Mouse (Mus musculus) midbrain, embryonic 14.5 days (tissue): ENCODE results near the gene Fos. TPM values are rescaled to one million over a fixed set of nuclear protein-coding genes. Genes with fewer than 3 reads are reported as not detected.
A peak's percentile ranks its signal among the peaks of the same experiment; 100 is the strongest.

Source experiments
- ATAC-seq: fragments of 200-750 bp; cut with Nextera tagmentation; 2 replicates; pipeline ENCODE4 v1.8.0; 2017; ENCODE audit warnings: moderate number of reproducible peaks, moderate library complexity; ENCODE audit not compliant: low FRiP score, low TSS enrichment
- DNase-seq: peaks from one replicate; pipeline ENCODE4 v3.0.0-alpha.2; 2015
- H3K27ac ChIP-seq: fragments of 300-500 bp; sonication (generic); replicated peaks from 2 replicates; pipeline ENCODE4 v1.5.1; 2014; ENCODE audit warnings: mild to moderate bottlenecking, low read depth, low read length, moderate library complexity
- H3K27me3 ChIP-seq: fragments of 300-500 bp; sonication (generic); 2 replicates; pipeline ENCODE4 v1.6.1; 2014; ENCODE audit warnings: low read length, control low read depth, mixed read lengths; ENCODE audit not compliant: control insufficient read depth, insufficient read depth
- H3K36me3 ChIP-seq: fragments of 300-500 bp; sonication (generic); 2 replicates; pipeline ENCODE4 v1.6.1; 2014; ENCODE audit warnings: low read length, control low read depth; ENCODE audit not compliant: control insufficient read depth, insufficient read depth
- H3K4me1 ChIP-seq: fragments of 300-500 bp; sonication (generic); 2 replicates; pipeline ENCODE4 v1.6.1; 2014; ENCODE audit warnings: mild to moderate bottlenecking, antibody characterized with exemption, low read length, control low read depth; ENCODE audit not compliant: control insufficient read depth, insufficient read depth
- H3K4me2 ChIP-seq: fragments of 300-500 bp; sonication (generic); 2 replicates; pipeline ENCODE4 v1.6.1; 2014; ENCODE audit warnings: mild to moderate bottlenecking, low read length, moderate library complexity
- H3K4me3 ChIP-seq: fragments of 300-500 bp; sonication (generic); replicated peaks from 2 replicates; pipeline ENCODE4 v1.5.1; 2014; ENCODE audit warnings: low read depth, low read length
- H3K9ac ChIP-seq: fragments of 300-500 bp; sonication (generic); replicated peaks from 2 replicates; pipeline ENCODE4 v1.6.1; 2014; ENCODE audit warnings: mild to moderate bottlenecking, low read length, moderate library complexity
- H3K9me3 ChIP-seq: fragments of 300-500 bp; sonication (generic); 2 replicates; pipeline ENCODE4 v1.6.1; 2016; ENCODE audit warnings: low read length, control low read depth, mixed read lengths; ENCODE audit not compliant: control insufficient read depth
- WGBS: fragments of 180-500 bp; shearing (Covaris S2); extraction: QIAGEN DNeasy Blood & Tissue Kit; methylation state at CpG from one replicate; pipeline ENCODE4 v1.1.7; 2014; 5-methylcytosine and 5-hydroxymethylcytosine counted together
- polyA plus RNA-seq: library from polyadenylated mRNA; unstranded; fragments of >200 nt; fragmentation: Nextera tagmentation; extraction: Ambion mirVana; gene quantifications from 2 replicates; pipeline ENCODE4 v1.2.1, GENCODE M21; 2014

Fos gene
- polyA plus RNA-seq, 1 experiment from 2014 or later = 1.1 TPM

- 71% methylated on average over 10 of the region's 10 CpGs for WGBS
- no peak for DNase-seq
- H3K9me3 ChIP-seq = no peaks in the 10 kb centered on the region
- H3K27me3 ChIP-seq = no peaks in the 10 kb centered on the region
- H3K27ac ChIP-seq = no peak overlapping the region
- no peaks in the 10 kb centered on the region for H3K36me3 ChIP-seq
- ATAC-seq = no peak
- H3K4me3 ChIP-seq = no peak overlapping the region
- H3K4me2 ChIP-seq = no peak overlapping the region
- H3K9ac ChIP-seq = no peak overlapping the region
- 0 out of 2 replicates have a peak, but pooled peaks cover 9% of the 10 kb centered on the region for H3K4me1 ChIP-seq
Measured at GRCm38 (mm10) chr12:85490096-85490820, 16.6 kb downstream of the Fos start.

GRCm38 (mm10) chr12:85490991-85491390, 17.3 kb downstream of the Fos start:
- DNase-seq = no peak
- no peaks in the 10 kb centered on the region for H3K9me3 ChIP-seq
- no peak overlapping the region for H3K4me2 ChIP-seq
- no peak overlapping the region for H3K4me3 ChIP-seq
- 0 out of 2 replicates have a peak, but pooled peaks cover 9% of the 10 kb centered on the region for H3K4me1 ChIP-seq
- no peak overlapping the region for H3K27ac ChIP-seq
- no peak overlapping the region for H3K9ac ChIP-seq
- no peaks in the 10 kb centered on the region for H3K36me3 ChIP-seq
- ATAC-seq = no peak
- WGBS = 87% methylated on average over 1 of the region's 1 CpGs
- no peaks in the 10 kb centered on the region for H3K27me3 ChIP-seq

- Histone ChIP-seq H3K27ac (no peak overlapping the region), H3K9me3 (no peaks in the 10 kb centered on the region), H3K9ac (no peak overlapping the region), H3K4me3 (no peak overlapping the region), H3K36me3 (no peaks in the 10 kb centered on the region), H3K27me3 (no peaks in the 10 kb centered on the region), H3K4me2 (peak overlapping the region; percentile 21), H3K4me1 (no peaks in the 10 kb centered on the region)
- ATAC-seq (0 out of 2 replicates have a peak, but pooled peaks have one; percentile 46), DNase-seq (peak; percentile 92)
- whole genome bisulfite sequencing = 26% methylated on average over 16 of the region's 16 CpGs
Measured at GRCm38 (mm10) chr12:85492084-85492645, 18.5 kb downstream of the Fos start.

- no peaks in the 10 kb centered on the region for H3K27me3 ChIP-seq
- H3K27ac ChIP-seq = no peak overlapping the region
- no peaks in the 10 kb centered on the region for H3K36me3 ChIP-seq
- ATAC-seq (no peak), DNase-seq (no peak)
- H3K9me3 ChIP-seq = no peaks in the 10 kb centered on the region
- no peak overlapping the region for H3K9ac ChIP-seq
- no peak overlapping the region for H3K4me2 ChIP-seq
- WGBS = 76% methylated on average over 7 of the region's 7 CpGs
- no peak overlapping the region for H3K4me3 ChIP-seq
- no peaks in the 10 kb centered on the region for H3K4me1 ChIP-seq
Measured at GRCm38 (mm10) chr12:85496336-85496735, 22.6 kb downstream of the Fos start.

GRCm38 (mm10) chr12:85496755-85497154, 23.1 kb downstream of the Fos start:
- 17% methylated on average over 7 of the region's 7 CpGs for WGBS
- no peaks in the 10 kb centered on the region for H3K27me3 ChIP-seq
- H3K4me3 ChIP-seq = no peak overlapping the region
- no peak overlapping the region for H3K27ac ChIP-seq
- no peaks in the 10 kb centered on the region for H3K36me3 ChIP-seq
- ATAC-seq = no peak
- H3K9ac ChIP-seq = no peak overlapping the region
- H3K4me2 ChIP-seq = no peak overlapping the region
- H3K4me1 ChIP-seq = no peaks in the 10 kb centered on the region
- 0 out of 2 replicates have a peak, but pooled peaks cover 2% of the 10 kb centered on the region for H3K9me3 ChIP-seq
- DNase-seq = peak; percentile 86

- H3K4me3 ChIP-seq = no peak overlapping the region
- DNase-seq (peak; percentile 15), ATAC-seq (no peak)
- WGBS = 66% methylated on average over 11 of the region's 11 CpGs
- 0 out of 2 replicates have a peak, but pooled peaks cover 5% of the 10 kb centered on the region for H3K9me3 ChIP-seq
- H3K9ac ChIP-seq = no peak overlapping the region
- H3K27me3 ChIP-seq = no peaks in the 10 kb centered on the region
- H3K4me1 ChIP-seq = no peaks in the 10 kb centered on the region
- no peak overlapping the region for H3K4me2 ChIP-seq
- no peaks in the 10 kb centered on the region for H3K36me3 ChIP-seq
- H3K27ac ChIP-seq = no peak overlapping the region
Measured at GRCm38 (mm10) chr12:85497310-85498135, 23.8 kb downstream of the Fos start.

GRCm38 (mm10) chr12:85499001-85499400, 25.3 kb downstream of the Fos start:
- Histone ChIP-seq H3K9me3 (0 out of 2 replicates have a peak, but pooled peaks cover 5% of the 10 kb centered on the region), H3K36me3 (no peaks in the 10 kb centered on the region), H3K4me1 (no peaks in the 10 kb centered on the region), H3K27ac (no peak overlapping the region), H3K4me3 (no peak overlapping the region), H3K4me2 (no peak overlapping the region), H3K9ac (no peak overlapping the region), H3K27me3 (no peaks in the 10 kb centered on the region)
- DNase-seq (no peak), ATAC-seq (no peak)
- WGBS = 79% methylated on average over 8 of the region's 8 CpGs

GRCm38 (mm10) chr12:85502682-85503081, 29.0 kb downstream of the Fos start:
- Histone ChIP-seq H3K4me2 (no peak overlapping the region), H3K36me3 (no peaks in the 10 kb centered on the region), H3K4me1 (no peaks in the 10 kb centered on the region), H3K27me3 (no peaks in the 10 kb centered on the region), H3K27ac (no peak overlapping the region), H3K9ac (no peak overlapping the region), H3K4me3 (no peak overlapping the region), H3K9me3 (0 out of 2 replicates have a peak, but pooled peaks cover 5% of the 10 kb centered on the region)
- WGBS = 96% methylated on average over 4 of the region's 4 CpGs
- no peak for DNase-seq
- ATAC-seq = no peak
